Mouse (Mus musculus) hindbrain, postnatal 0 days (tissue): Measurements from ENCODE around the gene Rad9a. TPM values are rescaled to one million over a fixed set of nuclear protein-coding genes. Genes with fewer than 3 reads are reported as not detected.
A peak's percentile ranks its signal among the peaks of the same experiment; 100 is the strongest.
"Not testable (repeated sequence)": the region's sequence is repeated elsewhere in the genome, so short reads cannot be mapped to it uniquely, and the experiment has no call there.

ENCODE experiments used
- ATAC-seq: fragments of 200-750 bp; cut with Nextera tagmentation; 2 replicates; pipeline ENCODE4 v1.8.0; 2017; ENCODE audit warnings: mild to moderate bottlenecking, moderate TSS enrichment, moderate library complexity
- DNase-seq: peaks from one replicate; pipeline ENCODE4 v3.0.0-alpha.2; 2015; ENCODE audit warnings: low spot score
- H3K27ac ChIP-seq: fragments of 300-500 bp; sonication (generic); 2 replicates; pipeline ENCODE4 v1.5.1; 2014; ENCODE audit warnings: mild to moderate bottlenecking
- H3K27me3 ChIP-seq: fragments of 300-500 bp; sonication (generic); 2 replicates; pipeline ENCODE4 v1.6.1; 2014; ENCODE audit warnings: low read length, mixed read lengths; ENCODE audit not compliant: insufficient read depth
- H3K36me3 ChIP-seq: fragments of 300-500 bp; sonication (generic); 2 replicates; pipeline ENCODE4 v1.6.1; 2014; ENCODE audit warnings: low read length, mixed read lengths; ENCODE audit not compliant: insufficient read depth
- H3K4me1 ChIP-seq: fragments of 300-500 bp; sonication (generic); 2 replicates; pipeline ENCODE4 v1.6.1; 2014; ENCODE audit warnings: antibody characterized with exemption, low read length, mixed read lengths; ENCODE audit not compliant: insufficient read depth
- H3K4me2 ChIP-seq: fragments of 300-500 bp; sonication (generic); 2 replicates; pipeline ENCODE4 v1.6.1; 2014; ENCODE audit warnings: low read depth, mild to moderate bottlenecking, low read length, moderate library complexity, mixed read lengths
- H3K4me3 ChIP-seq: fragments of 300-500 bp; sonication (generic); 2 replicates; pipeline ENCODE4 v1.5.1; 2014; ENCODE audit warnings: low read length
- H3K9ac ChIP-seq: fragments of 300-500 bp; sonication (generic); replicated peaks from 2 replicates; pipeline ENCODE4 v1.6.1; 2014; ENCODE audit warnings: mild to moderate bottlenecking, low read length, moderate library complexity, mixed read lengths
- H3K9me3 ChIP-seq: fragments of 300-500 bp; sonication (generic); 2 replicates; pipeline ENCODE4 v1.6.1; 2016; ENCODE audit warnings: low read length, mixed read lengths
- CTCF ChIP-seq: IDR thresholded peaks from 2 replicates; pipeline ENCODE4 v1.5.1; 2016; ENCODE audit warnings: antibody characterized with exemption, control low read depth, low read depth
- WGBS: fragments of 180-500 bp; shearing (Covaris S2); extraction: QIAGEN DNeasy Blood & Tissue Kit; methylation state at CpG from one replicate; pipeline ENCODE4 v1.1.7; 2014; 5-methylcytosine and 5-hydroxymethylcytosine counted together
- polyA plus RNA-seq: library from polyadenylated mRNA; unstranded; fragments of >200 nt; fragmentation: Nextera tagmentation; extraction: Ambion mirVana; gene quantifications from 2 replicates; pipeline ENCODE4 v1.2.1, GENCODE M21; 2015
- total RNA-seq: library from RNA; depleted of rRNA; stranded (reverse); fragments of >200 nt; gene quantifications from 2 replicates; pipeline ENCODE4 v1.2.3, GENCODE M21; 2014; rRNA removed

The Rad9a gene
- total RNA-seq (15.8 and 25.8 TPM in 2 replicates), polyA plus RNA-seq (13.7 and 14.6 TPM in 2 replicates)

- no peaks in the 10 kb centered on the region for H3K9me3 ChIP-seq
- H3K9ac ChIP-seq: peak within 1 kb of the TSS; percentile 69
- peak within 1 kb of the TSS; percentile 91 for H3K4me2 ChIP-seq
- H3K4me1 ChIP-seq: peaks cover 14% of the 10 kb centered on the region
- H3K36me3 ChIP-seq: 0 out of 2 replicates have a peak, but pooled peaks cover 3% of the 10 kb centered on the region
- WGBS: under 1% methylated on average over 34 of the region's 34 CpGs
- 0 out of 2 replicates have a peak, but pooled peaks have one; percentile 1 for TF ChIP-seq CTCF
- ATAC-seq (peak; percentile 89), DNase-seq (peak; percentile 97)
- H3K27ac ChIP-seq: peak within 1 kb of the TSS; percentile 42; the same call in 1 of the 2 replicates
- no peaks in the 10 kb centered on the region for H3K27me3 ChIP-seq
- H3K4me3 ChIP-seq: peak within 1 kb of the TSS; percentile 53
Measured at GRCm38 (mm10) chr19:4201291-4201909, at the start of gene Rad9a. TSS of gene Rad9a (minus strand) at chr19:4201662.

GRCm38 (mm10) chr19:4248683-4249082 lies 47.2 kb upstream of the Rad9a start:
- ATAC-seq, H3K36me3 ChIP-seq, H3K4me1 ChIP-seq, H3K27ac ChIP-seq, H3K9me3 ChIP-seq, DNase-seq, H3K4me3 ChIP-seq, H3K27me3 ChIP-seq, H3K9ac ChIP-seq, H3K4me2 ChIP-seq: not testable (repeated sequence)
- WGBS: 73% methylated on average over 1 of the region's 1 CpGs

GRCm38 (mm10) chr19:4247010-4247409 lies 45.5 kb upstream of the Rad9a start:
- no peak for DNase-seq
- H3K27ac ChIP-seq: no peak overlapping the region
- H3K4me1 ChIP-seq: no peaks in the 10 kb centered on the region
- no peaks in the 10 kb centered on the region for H3K9me3 ChIP-seq
- no peak for ATAC-seq
- H3K4me2 ChIP-seq: no peak overlapping the region
- no peaks in the 10 kb centered on the region for H3K27me3 ChIP-seq
- WGBS: 68% methylated on average over 1 of the region's 1 CpGs
- TF ChIP-seq CTCF: peak; percentile 53
- H3K4me3 ChIP-seq: no peak overlapping the region
- H3K9ac ChIP-seq: no peak overlapping the region
- H3K36me3 ChIP-seq: no peaks in the 10 kb centered on the region

- Histone ChIP-seq H3K9me3 (no peaks in the 10 kb centered on the region), H3K4me2 (no peak overlapping the region), H3K36me3 (no peaks in the 10 kb centered on the region), H3K4me3 (no peak overlapping the region), H3K4me1 (no peaks in the 10 kb centered on the region), H3K27me3 (no peaks in the 10 kb centered on the region), H3K9ac (no peak overlapping the region), H3K27ac (no peak overlapping the region)
- no peak for TF ChIP-seq CTCF
- 84% methylated on average over 6 of the region's 6 CpGs for WGBS
- ATAC-seq: no peak
- no peak for DNase-seq
Measured at GRCm38 (mm10) chr19:4244775-4245174, 43.3 kb upstream of the Rad9a start.

- no peaks in the 10 kb centered on the region for H3K36me3 ChIP-seq
- H3K9me3 ChIP-seq: no peaks in the 10 kb centered on the region
- H3K9ac ChIP-seq: no peak overlapping the region
- no peak overlapping the region for H3K4me2 ChIP-seq
- H3K4me1 ChIP-seq: no peaks in the 10 kb centered on the region
- ATAC-seq (no peak), DNase-seq (no peak)
- WGBS: 65% methylated on average over 3 of the region's 3 CpGs
- peak; percentile 41 for TF ChIP-seq CTCF
- no peak overlapping the region for H3K4me3 ChIP-seq
- H3K27me3 ChIP-seq: no peaks in the 10 kb centered on the region
- no peak overlapping the region for H3K27ac ChIP-seq
Measured at GRCm38 (mm10) chr19:4242416-4242815, 41.0 kb upstream of the Rad9a start.

GRCm38 (mm10) chr19:4240247-4240668 lies 38.8 kb upstream of the Rad9a start:
- no peaks in the 10 kb centered on the region for H3K4me1 ChIP-seq
- no peak overlapping the region for H3K4me3 ChIP-seq
- H3K4me2 ChIP-seq: no peak overlapping the region
- no peak for DNase-seq
- no peak overlapping the region for H3K9ac ChIP-seq
- H3K27ac ChIP-seq: no peak overlapping the region
- TF ChIP-seq CTCF: no peak
- no peaks in the 10 kb centered on the region for H3K27me3 ChIP-seq
- no peaks in the 10 kb centered on the region for H3K36me3 ChIP-seq
- H3K9me3 ChIP-seq: no peaks in the 10 kb centered on the region
- WGBS: 70% methylated on average over 8 of the region's 8 CpGs
- no peak for ATAC-seq

GRCm38 (mm10) chr19:4234548-4234947 lies 33.1 kb upstream of the Rad9a start:
- DNase-seq (no peak), ATAC-seq (no peak)
- H3K36me3 ChIP-seq: no peaks in the 10 kb centered on the region
- 75% methylated on average over 4 of the region's 4 CpGs for WGBS
- H3K9me3 ChIP-seq: no peaks in the 10 kb centered on the region
- H3K27ac ChIP-seq: no peak overlapping the region
- H3K27me3 ChIP-seq: no peaks in the 10 kb centered on the region
- no peak overlapping the region for H3K4me3 ChIP-seq
- H3K9ac ChIP-seq: no peak overlapping the region
- TF ChIP-seq CTCF: no peak
- H3K4me1 ChIP-seq: peaks cover 6% of the 10 kb centered on the region; the same call in 1 of the 2 replicates
- no peak overlapping the region for H3K4me2 ChIP-seq
